9 mouse cellular contexts compared by ENCODE assay signal in the genomic region with DNA sequence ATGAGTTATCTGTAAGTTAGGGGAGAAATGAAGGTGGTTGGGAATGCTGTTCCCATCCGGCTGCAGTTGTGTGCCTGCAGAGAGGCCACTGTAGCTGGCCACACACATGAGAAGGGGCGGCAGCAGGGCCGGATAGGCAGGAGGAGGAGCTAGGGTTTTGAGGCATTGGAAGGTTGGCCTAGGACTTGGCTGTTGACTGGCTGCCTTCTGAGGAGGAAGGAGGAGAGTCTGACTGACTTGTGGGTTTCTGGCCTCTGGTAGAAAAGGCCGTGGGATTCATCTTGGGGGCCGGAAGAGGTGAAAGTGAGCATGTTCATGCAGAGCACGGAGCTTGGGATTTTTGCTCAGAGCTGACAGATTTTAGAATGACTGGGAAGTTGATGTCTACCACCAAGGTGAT. TPM values are rescaled to one million over a fixed set of nuclear protein-coding genes. Genes with fewer than 3 reads are reported as not detected.
A peak's percentile ranks its signal among the peaks of the same experiment; 100 is the strongest.
DNase-seq lines count a peak whose midpoint lies in the region; ATAC-seq and TF ChIP-seq lines count a peak whose summit lies in the region.
"Had no signal": no experiment of that assay in that cellular context is flagged by ENCODE, and none has a peak within 500 bp of the region (broad histone marks: within the 10 kb centered on the region; RNA-seq: fewer than 3 reads in every experiment).

No protein-coding gene starts in this region.

- H3K4me2 ChIP-seq in neural tube, embryonic 15.5 days = no peak overlapping the region

- H3K9me3 ChIP-seq in G1E (replicated peaks) = no peaks in the 10 kb centered on the region
- no peaks in the 10 kb centered on the region for H3K9me3 ChIP-seq in midbrain, embryonic 10.5 days (replicated peaks)
- H3K9me3 ChIP-seq in neural tube, embryonic 15.5 days (replicated peaks) = no peaks in the 10 kb centered on the region

- WGBS in midbrain, embryonic 10.5 days = 69% methylated on average over 6 of the region's 6 CpGs
- WGBS in neural tube, embryonic 15.5 days = 79% methylated on average over 6 of the region's 6 CpGs

- H3K27me3 ChIP-seq in G1E (ENCODE audit: insufficient read depth, low read length) = no peaks in the 10 kb centered on the region
- H3K27me3 ChIP-seq in midbrain, embryonic 10.5 days (ENCODE audit: low read depth, poor library complexity, severe bottlenecking) = no peaks in the 10 kb centered on the region
- no peaks in the 10 kb centered on the region for H3K27me3 ChIP-seq in neural tube, embryonic 15.5 days (replicated peaks)

- no peak overlapping the region for H3K27ac ChIP-seq in midbrain, embryonic 10.5 days (replicated peaks)
- no peak overlapping the region for H3K27ac ChIP-seq in neural tube, embryonic 15.5 days (replicated peaks)

- peaks cover 64% of the 10 kb centered on the region for H3K4me1 ChIP-seq in G1E (ENCODE audit: insufficient read depth, low read depth, low read length)
- peaks cover under 1% of the 10 kb centered on the region; the same call in 1 of the 2 replicates for H3K4me1 ChIP-seq in midbrain, embryonic 10.5 days
- H3K4me1 ChIP-seq in neural tube, embryonic 15.5 days = peaks cover 26% of the 10 kb centered on the region

- no peak overlapping the region for H3K9ac ChIP-seq in neural tube, embryonic 15.5 days (replicated peaks)

- H3K36me3 ChIP-seq in G1E (replicated peaks) = peaks cover 97% of the 10 kb centered on the region
- H3K36me3 ChIP-seq in midbrain, embryonic 10.5 days = peaks cover 55% of the 10 kb centered on the region
- H3K36me3 ChIP-seq in neural tube, embryonic 15.5 days = peaks cover 4% of the 10 kb centered on the region; the same call in 1 of the 2 replicates

- 0 out of 2 replicates have a peak, but pooled peaks have one; percentile 5 for ATAC-seq in G1E (ENCODE audit: extremely low read depth, insufficient number of reproducible peaks, low FRiP score, poor library complexity, severe bottlenecking)
- ATAC-seq in neural tube, embryonic 15.5 days (ENCODE audit: low FRiP score) = no peak

- no peak overlapping the region for H3K4me3 ChIP-seq in G1E (ENCODE audit: low read depth, low read length)
- no peak overlapping the region for H3K4me3 ChIP-seq in midbrain, embryonic 10.5 days
- no peak overlapping the region for H3K4me3 ChIP-seq in neural tube, embryonic 15.5 days (replicated peaks)

- peak; percentile 64 for DNase-seq in adrenal gland, adult 2 months
- no peak for DNase-seq in adrenal gland, postnatal 4 days (ENCODE audit: low spot score in 2 of 2)
- DNase-seq in G1E (ENCODE audit: low spot score) = no peak
- DNase-seq in kidney, adult 11 months = peak; percentile 64
- peak; percentile 51 to 62 for DNase-seq in lung, postnatal 4 days
- no peak for DNase-seq in left cerebral cortex, adult 8-10 months (ENCODE audit: low spot score in 2 of 2)
- DNase-seq in midbrain, embryonic 10.5 days (ENCODE audit: low spot score) = no peak
- DNase-seq: midbrain, embryonic 14.5 days had no signal

- no peak for TF ChIP-seq CTCF in G1E (IDR thresholded peaks at IDR 0.05; ENCODE audit: low read depth, low read length)

RNA-seq across cellular contexts. Expression of gene Jade1, which starts 32.1 kb away (rescaled TPM):
- 10 to 100 TPM; 33.2 to 58.2 TPM for total RNA-seq in adrenal gland, adult 2 months (2021)
- polyA plus RNA-seq in adrenal gland, adult 2 months (2012; rRNA removed) = 21.4 and 64.9 TPM in 2 replicates
- total RNA-seq in adrenal gland, postnatal 4 days (2021) = 10 to 100 TPM; 57.5 to 59.7 TPM
- total RNA-seq in G1E (2014; fragmentation: Nextera tagmentation) = 129 and 146 TPM in 2 replicates
- total RNA-seq in G1E (2017) = 138 and 159 TPM in 2 replicates
- polyA plus RNA-seq in G1E (2012) = 48.2 and 63.7 TPM in 2 replicates
- 10 to 100 TPM; 46.6 to 57.7 (median 50.1) TPM for total RNA-seq in left cerebral cortex, adult 8-10 months (2022)
- polyA plus RNA-seq in midbrain, embryonic 10.5 days (2016; fragmentation: Nextera tagmentation; extraction: Ambion mirVana) = 17.7 and 17.9 TPM in 2 replicates
- polyA plus RNA-seq in neural tube, embryonic 15.5 days (2015; fragmentation: Nextera tagmentation; extraction: Ambion mirVana) = 15.2 and 15.6 TPM in 2 replicates

Comparison
In these comparisons a context has a peak if more than half of its experiments do, and no peak if none do; other contexts are left out.
1. DNase-seq: peak in adrenal gland, adult 2 months (single experiment), kidney, adult 11 months (single experiment) and lung, postnatal 4 days (2 of 2); none in adrenal gland, postnatal 4 days (0 of 2), G1E (single experiment), left cerebral cortex, adult 8-10 months (0 of 2) and midbrain, embryonic 10.5 days (single experiment).